Mouse (Mus musculus): ENCODE measurements around the gene Cyb561d2. TPM values are rescaled to one million over a fixed set of nuclear protein-coding genes. Genes with fewer than 3 reads are reported as not detected.
"Not testable (repeated sequence)": the region's sequence is repeated elsewhere in the genome, so short reads cannot be mapped to it uniquely, and the experiment has no call there.

Gene Cyb561d2
- total RNA-seq, 2 experiments from 2014 or later: 16.7 to 17.8 TPM

GRCm38 (mm10) chr9:107572327-107572662, 30.3 kb upstream of the Cyb561d2 start:
- DNase-seq (ENCODE audit: low spot score in 2 of 2): no peak

- no peak for DNase-seq (ENCODE audit: low spot score in 2 of 2)
These were observed 29.7 kb upstream of the Cyb561d2 start for GRCm38 (mm10) chr9:107571534-107572326.

GRCm38 (mm10) chr9:107570845-107571244, 28.9 kb upstream of the Cyb561d2 start:
- no peak for DNase-seq (ENCODE audit: low spot score in 2 of 2)

GRCm38 (mm10) chr9:107570016-107570415, 28.0 kb upstream of the Cyb561d2 start:
- no peak for DNase-seq (ENCODE audit: low spot score in 2 of 2)

- DNase-seq (ENCODE audit: low spot score in 2 of 2): no peak
These were observed 27.3 kb upstream of the Cyb561d2 start for GRCm38 (mm10) chr9:107569270-107569669.

GRCm38 (mm10) chr9:107568331-107569261, 26.6 kb upstream of the Cyb561d2 start:
- peak; percentile 88 to 89 for DNase-seq (ENCODE audit: low spot score in 2 of 2)

GRCm38 (mm10) chr9:107567702-107568319, 25.8 kb upstream of the Cyb561d2 start, which contains the start of gene Hyal2:
Hyal2 (plus strand) TSS chr9:107567945.
- DNase-seq (ENCODE audit: low spot score in 2 of 2): no peak

- DNase-seq (ENCODE audit: low spot score in 2 of 2): no peak
These were observed 24.9 kb upstream of the Cyb561d2 start for GRCm38 (mm10) chr9:107566855-107567254.

GRCm38 (mm10) chr9:107566041-107566709, 24.2 kb upstream of the Cyb561d2 start:
- DNase-seq (ENCODE audit: low spot score in 2 of 2): peak; percentile 58 to 70

GRCm38 (mm10) chr9:107565556-107565955, 23.6 kb upstream of the Cyb561d2 start:
- DNase-seq (ENCODE audit: low spot score in 2 of 2): not testable (repeated sequence)

GRCm38 (mm10) chr9:107563029-107563581, 21.1 kb upstream of the Cyb561d2 start, which contains the start of gene Tusc2:
Tusc2 (plus strand) TSS chr9:107563255.
- DNase-seq (ENCODE audit: low spot score in 2 of 2): peak; percentile 90 to 97

GRCm38 (mm10) chr9:107556346-107556745, 14.4 kb upstream of the Cyb561d2 start:
- no peak for DNase-seq (ENCODE audit: low spot score in 2 of 2)

GRCm38 (mm10) chr9:107555701-107556100, 13.7 kb upstream of the Cyb561d2 start:
- no peak for DNase-seq (ENCODE audit: low spot score in 2 of 2)

GRCm38 (mm10) chr9:107555031-107555457, 13.1 kb upstream of the Cyb561d2 start:
- DNase-seq (ENCODE audit: low spot score in 2 of 2): no peak

GRCm38 (mm10) chr9:107554319-107554825, 12.4 kb upstream of the Cyb561d2 start:
- peak; percentile 87 to 96 for DNase-seq (ENCODE audit: low spot score in 2 of 2)

GRCm38 (mm10) chr9:107553541-107554318, 11.7 kb upstream of the Cyb561d2 start:
- no peak for DNase-seq (ENCODE audit: low spot score in 2 of 2)

- DNase-seq (ENCODE audit: low spot score in 2 of 2): no peak
These were observed 10.8 kb upstream of the Cyb561d2 start for GRCm38 (mm10) chr9:107552690-107553393.

GRCm38 (mm10) chr9:107551890-107552355, 9.9 kb upstream of the Cyb561d2 start:
- no peak for DNase-seq (ENCODE audit: low spot score in 2 of 2)

Measured in layer of hippocampus, postnatal 14 days (tissue).